Mouse (Mus musculus): ENCODE measurements around the gene Isy1. TPM values are rescaled to one million over a fixed set of nuclear protein-coding genes. Genes with fewer than 3 reads are reported as not detected.

The Isy1 gene
- total and polyA plus RNA-seq, 2 experiments, result 5.6 to 18.6 TPM

DNA sequence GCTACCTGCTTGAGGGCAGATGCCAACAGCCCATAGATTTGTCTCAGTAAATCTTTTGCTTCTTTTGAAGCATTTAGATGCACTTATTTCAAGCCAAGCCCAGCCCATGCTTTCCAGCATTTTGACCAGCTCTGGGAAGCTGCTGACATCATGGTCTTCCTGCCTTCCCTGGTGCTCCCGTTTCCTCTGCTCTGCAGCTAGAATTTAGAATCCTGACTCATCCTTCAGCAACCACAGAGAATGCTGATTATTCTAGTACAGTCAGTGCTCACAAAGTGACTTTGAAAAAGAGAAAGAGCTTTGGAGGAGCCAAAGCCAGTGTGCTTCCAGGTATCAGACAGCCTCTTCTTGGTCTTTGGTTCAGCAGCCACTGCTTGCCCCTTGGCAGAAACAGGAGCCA is 18.5 kb upstream of the Isy1 start:
- no peaks in the 10 kb centered on the region for H3K27me3 ChIP-seq (ENCODE audit: control insufficient read depth, insufficient read depth, low read length)
- no peak overlapping the region for H3K9ac ChIP-seq (ENCODE audit: low read depth, low read length)
- 57% methylated on average over 1 of the region's 1 CpGs for WGBS
- H3K4me1 ChIP-seq (ENCODE audit: control insufficient read depth, insufficient read depth, low read length), result no peaks in the 10 kb centered on the region
- no peak overlapping the region for H3K27ac ChIP-seq (replicated peaks; ENCODE audit: insufficient read depth, low read depth, low read length)
- H3K36me3 ChIP-seq (ENCODE audit: control insufficient read depth, insufficient read depth, low read length), result no peaks in the 10 kb centered on the region
- no peaks in the 10 kb centered on the region for H3K79me2 ChIP-seq (ENCODE audit: control insufficient read depth, insufficient read depth, low read length)
- DNase-seq (ENCODE audit: extremely low read depth, low read depth, low spot score), result no peak
- TF ChIP-seq POLR2A (IDR thresholded peaks at IDR 0.05; ENCODE audit: extremely low read depth, insufficient read depth, low read length), result no peak
- TF ChIP-seq CTCF (IDR thresholded peaks at IDR 0.05; ENCODE audit: low read depth, low read length), result no peak
- no peak overlapping the region for H3K4me3 ChIP-seq (ENCODE audit: insufficient read depth, low read depth, low read length)

- Histone ChIP-seq H3K27ac (replicated peaks; ENCODE audit: insufficient read depth, low read depth, low read length) (no peak overlapping the region), H3K4me3 (ENCODE audit: insufficient read depth, low read depth, low read length) (no peak overlapping the region), H3K4me1 (ENCODE audit: control insufficient read depth, insufficient read depth, low read length) (peaks cover 7% of the 10 kb centered on the region), H3K27me3 (ENCODE audit: control insufficient read depth, insufficient read depth, low read length) (no peaks in the 10 kb centered on the region), H3K79me2 (ENCODE audit: control insufficient read depth, insufficient read depth, low read length) (peaks cover 17% of the 10 kb centered on the region), H3K36me3 (ENCODE audit: control insufficient read depth, insufficient read depth, low read length) (peaks cover 2% of the 10 kb centered on the region; the same call in 1 of the 2 replicates), H3K9ac (ENCODE audit: low read depth, low read length) (no peak overlapping the region)
- no peak for DNase-seq (ENCODE audit: extremely low read depth, low read depth, low spot score)
- WGBS, result 90% methylated on average over 4 of the region's 4 CpGs
- no peak for TF ChIP-seq POLR2A (IDR thresholded peaks at IDR 0.05; ENCODE audit: extremely low read depth, insufficient read depth, low read length)
- TF ChIP-seq CTCF (IDR thresholded peaks at IDR 0.05; ENCODE audit: low read depth, low read length), result no peak
Measured at GRCm38 (mm10) chr6:87853446-87853845, 14.8 kb upstream of the Isy1 start.

DNA sequence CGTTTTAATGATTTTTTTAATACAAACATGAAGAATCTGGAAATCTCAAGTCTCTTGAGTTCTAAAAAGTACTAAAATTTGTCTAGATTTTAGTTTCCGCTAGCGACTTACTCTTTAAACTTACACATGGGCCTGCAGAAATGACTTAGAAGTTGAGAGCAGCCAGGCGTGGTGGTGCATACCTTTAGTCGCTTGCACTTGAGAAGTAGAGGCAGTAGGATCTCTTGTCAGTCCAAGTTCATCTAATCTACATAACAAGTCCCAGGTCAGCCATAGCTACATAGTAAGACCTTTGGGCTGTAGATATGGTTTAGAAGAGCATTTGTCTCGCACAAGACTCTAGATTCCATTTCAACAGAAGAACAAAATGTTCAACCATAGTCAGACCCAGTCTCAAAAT is 13.3 kb upstream of the Isy1 start:
- peaks cover 5% of the 10 kb centered on the region; the same call in 1 of the 2 replicates for H3K36me3 ChIP-seq (ENCODE audit: control insufficient read depth, insufficient read depth, low read length)
- WGBS, result 89% methylated on average over 6 of the region's 6 CpGs
- H3K9ac ChIP-seq (ENCODE audit: low read depth, low read length), result no peak overlapping the region
- peaks cover 13% of the 10 kb centered on the region for H3K4me1 ChIP-seq (ENCODE audit: control insufficient read depth, insufficient read depth, low read length)
- no peaks in the 10 kb centered on the region for H3K27me3 ChIP-seq (ENCODE audit: control insufficient read depth, insufficient read depth, low read length)
- TF ChIP-seq POLR2A (IDR thresholded peaks at IDR 0.05; ENCODE audit: extremely low read depth, insufficient read depth, low read length) (no peak), CTCF (IDR thresholded peaks at IDR 0.05; ENCODE audit: low read depth, low read length) (no peak)
- H3K79me2 ChIP-seq (ENCODE audit: control insufficient read depth, insufficient read depth, low read length), result peaks cover 22% of the 10 kb centered on the region
- H3K4me3 ChIP-seq (ENCODE audit: insufficient read depth, low read depth, low read length), result no peak overlapping the region
- no peak for DNase-seq (ENCODE audit: extremely low read depth, low read depth, low spot score)
- H3K27ac ChIP-seq (replicated peaks; ENCODE audit: insufficient read depth, low read depth, low read length), result no peak overlapping the region

- H3K79me2 ChIP-seq (ENCODE audit: control insufficient read depth, insufficient read depth, low read length), result peaks cover 22% of the 10 kb centered on the region
- H3K27ac ChIP-seq (replicated peaks; ENCODE audit: insufficient read depth, low read depth, low read length), result peak within 1 kb of the TSS; percentile 95
- peaks cover 13% of the 10 kb centered on the region for H3K4me1 ChIP-seq (ENCODE audit: control insufficient read depth, insufficient read depth, low read length)
- TF ChIP-seq CTCF (IDR thresholded peaks at IDR 0.05; ENCODE audit: low read depth, low read length) (no peak), POLR2A (IDR thresholded peaks at IDR 0.05; ENCODE audit: extremely low read depth, insufficient read depth, low read length) (peak; percentile 90)
- H3K27me3 ChIP-seq (ENCODE audit: control insufficient read depth, insufficient read depth, low read length), result no peaks in the 10 kb centered on the region
- peak; percentile 80 for DNase-seq (ENCODE audit: extremely low read depth, low read depth, low spot score)
- WGBS, result under 1% methylated on average over 55 of the region's 55 CpGs
- peak within 1 kb of the TSS; percentile 84 for H3K4me3 ChIP-seq (ENCODE audit: insufficient read depth, low read depth, low read length)
- H3K36me3 ChIP-seq (ENCODE audit: control insufficient read depth, insufficient read depth, low read length), result peaks cover 9% of the 10 kb centered on the region
- peak within 1 kb of the TSS; percentile 96 for H3K9ac ChIP-seq (ENCODE audit: low read depth, low read length)
Measured at GRCm38 (mm10) chr6:87850900-87851614, 12.5 kb upstream of the Isy1 start, which contains the start of gene Cnbp. Gene Cnbp (minus strand): TSS chr6:87851106.

- peaks cover 13% of the 10 kb centered on the region for H3K4me1 ChIP-seq (ENCODE audit: control insufficient read depth, insufficient read depth, low read length)
- no peaks in the 10 kb centered on the region for H3K27me3 ChIP-seq (ENCODE audit: control insufficient read depth, insufficient read depth, low read length)
- H3K4me3 ChIP-seq (ENCODE audit: insufficient read depth, low read depth, low read length), result peak overlapping the region; percentile 84
- H3K79me2 ChIP-seq (ENCODE audit: control insufficient read depth, insufficient read depth, low read length), result peaks cover 25% of the 10 kb centered on the region
- peak overlapping the region; percentile 95 for H3K27ac ChIP-seq (replicated peaks; ENCODE audit: insufficient read depth, low read depth, low read length)
- DNase-seq (ENCODE audit: extremely low read depth, low read depth, low spot score), result peak; percentile 55
- TF ChIP-seq POLR2A (IDR thresholded peaks at IDR 0.05; ENCODE audit: extremely low read depth, insufficient read depth, low read length) (no peak), CTCF (IDR thresholded peaks at IDR 0.05; ENCODE audit: low read depth, low read length) (no peak)
- peaks cover 12% of the 10 kb centered on the region for H3K36me3 ChIP-seq (ENCODE audit: control insufficient read depth, insufficient read depth, low read length)
- WGBS, result under 1% methylated on average over 72 of the region's 73 CpGs
- H3K9ac ChIP-seq (ENCODE audit: low read depth, low read length), result peak overlapping the region; percentile 96
Measured at GRCm38 (mm10) chr6:87850155-87850899, 11.7 kb upstream of the Isy1 start.

Measured in liver, adult 2 months (tissue).